Mouse (Mus musculus): ENCODE data around the gene 0610040J01Rik. TPM values are rescaled to one million over a fixed set of nuclear protein-coding genes. Genes with fewer than 3 reads are reported as not detected.

0610040J01Rik gene
- total and polyA plus RNA-seq, 3 experiments, result not detected

Other genes starting within 250 kb of the 0610040J01Rik start
- not detected in 2 replicates for gene Nwd2, start 163.3 kb upstream of the 0610040J01Rik start, total RNA-seq (2012; rRNA removed)
- gene Nwd2, start 163.3 kb upstream of the 0610040J01Rik start, polyA plus RNA-seq (2012; ENCODE audit: insufficient read depth in 1 of 2, insufficient read length in 2 of 2, low read depth in 1 of 2, low replicate concordance in 2 of 2, missing spikeins in 1 of 2), result not detected
- gene Rell1, start 156.5 kb downstream of the 0610040J01Rik start, total RNA-seq (2012; rRNA removed), result 2.1 and 2.2 TPM in 2 replicates
- 1 to 10 TPM in 1 of 2 experiments, not detected in 1; 5.2 TPM for gene Rell1, start 156.5 kb downstream of the 0610040J01Rik start, polyA plus RNA-seq (2012; ENCODE audit: insufficient read depth in 1 of 2, insufficient read length in 2 of 2, low read depth in 1 of 2, low replicate concordance in 2 of 2, missing spikeins in 1 of 2)

Measured in MEL (cell line).